Mouse (Mus musculus): ENCODE measurements at regions not wholly inside any gene's neighbourhood (a gene's known extent, or its start where the extent isn't known, plus 50 kb on each side); places are given as distances from the start of the nearest gene placed in this dataset.

- Histone ChIP-seq H3K4me3 (ENCODE audit: control insufficient read depth, low read depth, low read length) (no peak overlapping the region), H3K4me1 (ENCODE audit: control insufficient read depth, insufficient read depth, low read length) (no peaks in the 10 kb centered on the region), H3K27me3 (ENCODE audit: control insufficient read depth, insufficient read depth, low read length) (no peaks in the 10 kb centered on the region), H3K27ac (ENCODE audit: control insufficient read depth, insufficient read depth, low read depth, low read length) (no peak overlapping the region), H3K36me3 (ENCODE audit: control insufficient read depth, insufficient read depth, low read length) (no peaks in the 10 kb centered on the region)
- TF ChIP-seq POLR2A (IDR thresholded peaks at IDR 0.05; ENCODE audit: control insufficient read depth, low read depth, low read length) = no peak
- no peak for TF ChIP-seq CTCF (IDR thresholded peaks at IDR 0.05; ENCODE audit: control insufficient read depth, insufficient read depth, insufficient replicate concordance, low read depth, low read length)
These were observed 319.0 kb upstream of the Gm5415 start for GRCm38 (mm10) chr1:32866111-32866510.

GRCm38 (mm10) chr1:32858040-32858439, 310.9 kb upstream of the Gm5415 start:
- H3K27me3 ChIP-seq (ENCODE audit: control insufficient read depth, insufficient read depth, low read length) = no peaks in the 10 kb centered on the region
- no peak overlapping the region for H3K27ac ChIP-seq (ENCODE audit: control insufficient read depth, insufficient read depth, low read depth, low read length)
- no peaks in the 10 kb centered on the region for H3K36me3 ChIP-seq (ENCODE audit: control insufficient read depth, insufficient read depth, low read length)
- no peak overlapping the region for H3K4me3 ChIP-seq (ENCODE audit: control insufficient read depth, low read depth, low read length)
- TF ChIP-seq CTCF (IDR thresholded peaks at IDR 0.05; ENCODE audit: control insufficient read depth, insufficient read depth, insufficient replicate concordance, low read depth, low read length) (no peak), POLR2A (IDR thresholded peaks at IDR 0.05; ENCODE audit: control insufficient read depth, low read depth, low read length) (no peak)
- H3K4me1 ChIP-seq (ENCODE audit: control insufficient read depth, insufficient read depth, low read length) = no peaks in the 10 kb centered on the region
